Mouse (Mus musculus) brain, embryonic 14.5 days (tissue): ENCODE measurements at regions not wholly inside any gene's neighbourhood (a gene's known extent, or its start where the extent isn't known, plus 50 kb on each side); places are given as distances from the start of the nearest gene placed in this dataset.

ENCODE experiments used
- CTCF ChIP-seq: fragments of 200-500 bp; IDR thresholded peaks from 2 replicates; pipeline ENCODE4 v1.5.1; 2012; ENCODE audit warnings: inconsistent platforms, mild to moderate bottlenecking, moderate library complexity, borderline replicate concordance; ENCODE audit not compliant: insufficient read depth, insufficient read length; ENCODE audit errors: extremely low read depth
- POLR2A ChIP-seq: fragments of 200-500 bp; IDR thresholded peaks from 2 replicates; pipeline ENCODE4 v1.6.1; 2012; ENCODE audit warnings: mild to moderate bottlenecking, inconsistent platforms, borderline replicate concordance; ENCODE audit not compliant: poor library complexity, insufficient read depth, insufficient read length, severe bottlenecking; ENCODE audit errors: extremely low read depth

GRCm38 (mm10) chr17:9068859-9069602 is 80.9 kb downstream of the 1700010I14Rik start:
- no peak for TF ChIP-seq POLR2A
- no peak for TF ChIP-seq CTCF
